Mouse (Mus musculus) brain, embryonic 14.5 days (tissue): ENCODE data around the gene Gab1. TPM values are rescaled to one million over a fixed set of nuclear protein-coding genes. Genes with fewer than 3 reads are reported as not detected.

Experiments used
- DNase-seq: peaks from one replicate; pipeline ENCODE4 v3.0.0-alpha.2; 2011; ENCODE audit warnings: low read depth
- CTCF ChIP-seq: fragments of 200-500 bp; IDR thresholded peaks from 2 replicates; pipeline ENCODE4 v1.5.1; 2012; ENCODE audit warnings: inconsistent platforms, mild to moderate bottlenecking, moderate library complexity, borderline replicate concordance; ENCODE audit not compliant: insufficient read depth, insufficient read length; ENCODE audit errors: extremely low read depth
- POLR2A ChIP-seq: fragments of 200-500 bp; IDR thresholded peaks from 2 replicates; pipeline ENCODE4 v1.6.1; 2012; ENCODE audit warnings: mild to moderate bottlenecking, inconsistent platforms, borderline replicate concordance; ENCODE audit not compliant: poor library complexity, insufficient read depth, insufficient read length, severe bottlenecking; ENCODE audit errors: extremely low read depth
- polyA plus RNA-seq: library from polyadenylated mRNA; depleted of rRNA; stranded (reverse); fragments of >200 nt; gene quantifications from 2 replicates; pipeline ENCODE4 v1.2.3, GENCODE M21; 2012; rRNA removed

Gene Gab1
- 23.7 and 26.5 TPM in 2 replicates for polyA plus RNA-seq

DNA sequence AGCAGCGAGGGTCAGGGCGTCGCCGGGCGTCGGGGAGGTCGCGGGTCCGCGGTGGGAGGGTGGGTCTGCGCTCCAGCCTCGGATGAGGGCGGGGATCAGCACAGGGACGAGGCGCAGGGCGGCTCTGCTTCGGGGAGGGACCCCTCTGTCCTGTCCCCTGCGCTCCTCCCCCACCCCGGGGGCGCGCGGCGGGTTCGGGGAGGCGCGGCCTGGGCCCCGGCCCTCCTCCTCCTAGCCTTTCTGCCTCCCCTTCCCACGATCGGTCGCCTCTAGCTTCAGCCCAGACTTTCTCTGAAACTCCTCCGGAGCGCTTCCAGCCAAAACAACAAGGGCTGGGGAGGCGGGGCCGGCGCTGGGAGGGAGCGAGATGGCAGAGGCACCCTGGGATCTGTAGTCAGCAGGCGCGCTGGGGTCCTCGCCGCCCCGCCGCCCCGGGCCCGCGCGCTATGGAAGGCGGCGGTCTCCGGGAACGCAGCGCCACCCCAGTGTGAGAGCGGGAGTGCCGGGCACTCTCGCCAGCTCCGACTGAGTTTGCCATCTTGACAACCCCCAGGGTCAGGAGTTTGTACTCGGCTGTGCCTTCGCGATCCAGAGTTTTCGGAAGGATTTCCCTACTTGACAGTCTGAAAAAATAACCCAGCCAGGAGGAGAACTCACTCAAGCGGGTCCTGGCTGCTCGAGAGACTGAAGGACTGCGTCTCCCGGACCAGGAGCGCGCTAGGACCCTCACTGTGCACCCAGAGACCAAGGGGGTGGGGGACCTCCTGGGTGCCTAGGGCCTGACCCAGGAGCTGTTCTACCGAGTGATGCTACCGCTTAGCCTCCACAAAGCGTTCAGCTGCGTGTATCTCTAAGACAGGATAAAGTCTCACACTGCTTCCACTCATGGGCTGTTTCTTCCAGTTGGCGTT lies at the start of gene Gab1:
Gene Gab1 (minus strand): TSS at position 324 of the 911 bp plus-strand sequence.
- DNase-seq, result peak; percentile 98
- TF ChIP-seq CTCF, result peak; percentile 63
- TF ChIP-seq POLR2A, result peak; percentile 47; the same call in 1 of the 2 replicates

GRCm38 (mm10) chr8:80928770-80929169 lies 48.5 kb upstream of the Gab1 start:
- DNase-seq, result no peak
- TF ChIP-seq POLR2A (no peak), CTCF (no peak)

GRCm38 (mm10) chr8:80923794-80924316 lies 43.5 kb upstream of the Gab1 start:
- TF ChIP-seq CTCF (no peak), POLR2A (no peak)
- DNase-seq, result no peak

DNA sequence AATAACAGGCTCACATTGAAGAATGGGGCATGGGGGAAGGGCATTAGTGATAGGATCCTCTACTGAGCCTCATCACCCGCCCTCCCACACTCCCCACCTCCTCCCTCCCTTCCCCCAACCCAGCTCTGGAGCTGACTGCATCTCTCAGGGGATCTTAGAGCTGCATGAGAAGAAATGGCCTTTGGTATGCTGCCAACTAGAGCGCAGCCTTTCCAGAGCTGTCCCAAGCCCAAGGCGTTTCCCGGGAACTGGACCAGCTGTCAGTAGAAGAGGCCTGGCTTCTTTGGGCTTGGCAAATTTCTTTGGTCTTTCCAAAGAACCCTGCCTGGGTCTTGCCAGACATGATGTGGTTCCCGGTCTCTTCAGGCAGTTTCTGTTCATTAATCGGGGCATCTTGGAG lies 42.3 kb upstream of the Gab1 start:
- peak; percentile 89 for DNase-seq
- TF ChIP-seq POLR2A (no peak), CTCF (no peak)

DNA sequence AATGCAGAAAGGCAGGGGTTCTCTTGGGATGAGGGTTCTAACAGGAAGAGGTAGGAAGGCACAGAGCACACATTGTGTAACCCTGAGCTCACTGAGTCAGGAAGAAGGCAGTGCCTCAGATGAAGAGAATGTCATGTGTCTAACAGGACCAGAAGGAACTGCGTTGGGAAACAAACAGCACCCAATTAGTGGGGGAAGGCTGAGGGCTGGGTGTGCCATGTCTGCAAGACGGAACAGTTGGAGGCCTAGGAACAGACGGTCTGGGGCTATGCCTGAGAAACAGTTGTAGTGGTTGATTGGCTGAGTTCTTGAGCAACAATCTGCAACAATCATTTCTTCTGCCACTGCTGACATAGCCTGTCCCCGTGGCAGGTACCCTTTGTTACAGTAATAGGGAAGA lies 38.8 kb upstream of the Gab1 start:
- TF ChIP-seq CTCF, result no peak
- no peak for TF ChIP-seq POLR2A
- peak; percentile 63 for DNase-seq

- TF ChIP-seq POLR2A, result no peak
- TF ChIP-seq CTCF, result no peak
- DNase-seq, result no peak
Observed at GRCm38 (mm10) chr8:80918531-80918930, 38.2 kb upstream of the Gab1 start.

DNA sequence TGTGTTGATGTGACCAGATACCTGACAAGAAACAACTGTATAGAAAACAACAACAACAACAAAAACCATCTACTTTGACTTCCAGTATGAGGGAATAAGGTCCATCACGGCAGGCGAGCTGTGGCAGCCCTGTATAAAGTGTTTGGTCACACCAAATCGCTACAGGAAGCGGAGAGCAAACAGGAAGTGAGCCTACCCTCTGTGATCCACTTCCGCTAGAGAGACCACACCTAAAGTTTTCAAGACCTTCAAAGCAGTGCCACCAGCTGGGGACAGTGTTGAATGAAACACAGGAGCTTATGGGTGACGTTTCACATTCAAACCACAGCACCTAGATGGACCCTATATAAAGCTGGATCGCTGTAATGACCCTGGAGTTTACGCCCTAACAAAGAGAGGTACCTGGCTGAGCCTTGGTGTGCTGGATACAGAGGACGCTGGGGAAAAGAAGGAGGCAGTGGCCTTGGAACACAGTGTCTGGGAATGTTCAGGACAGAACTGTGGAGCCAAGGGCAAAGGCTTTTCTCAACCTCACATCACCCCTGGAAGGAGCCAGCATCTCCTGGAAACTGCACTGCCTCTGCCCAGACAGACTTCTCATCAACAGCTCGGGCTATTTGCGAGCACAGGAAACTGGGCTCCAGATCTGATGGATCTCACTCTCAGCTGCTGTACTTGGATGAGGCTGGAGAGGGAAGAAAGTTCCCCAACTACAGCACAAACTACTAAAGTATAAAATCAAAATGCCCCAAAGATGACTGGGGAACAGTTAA lies 36.3 kb upstream of the Gab1 start:
- TF ChIP-seq POLR2A, result no peak
- TF ChIP-seq CTCF, result no peak
- no peak for DNase-seq

GRCm38 (mm10) chr8:80913016-80913748 lies 32.9 kb upstream of the Gab1 start:
- TF ChIP-seq CTCF, result no peak
- TF ChIP-seq POLR2A, result no peak
- peak; percentile 93 for DNase-seq

GRCm38 (mm10) chr8:80911400-80911799 lies 31.1 kb upstream of the Gab1 start:
- no peak for TF ChIP-seq CTCF
- no peak for TF ChIP-seq POLR2A
- no peak for DNase-seq

- peak; percentile 19 for DNase-seq
- TF ChIP-seq CTCF (no peak), POLR2A (no peak)
Observed at GRCm38 (mm10) chr8:80908262-80908907, 28.1 kb upstream of the Gab1 start.
